Mouse (Mus musculus) MEL (cell line): ENCODE data around the gene Med8.
A peak's percentile ranks its signal among the peaks of the same experiment; 100 is the strongest.

Source experiments
- BHLHE40 ChIP-seq: IDR thresholded peaks from 2 replicates; pipeline ENCODE4 v1.6.1; 2012; ENCODE audit warnings: low read depth, mild to moderate bottlenecking, inconsistent platforms, low read length, improper control_type of control experiment, borderline replicate concordance
- CHD2 ChIP-seq: IDR thresholded peaks from 2 replicates; pipeline ENCODE4 v1.6.1; 2011; ENCODE audit warnings: low read length, improper control_type of control experiment
- CTCF ChIP-seq, 3 experiments: IDR thresholded peaks in 2 of 3; conservative IDR thresholded peaks in 1 of 3; 2 replicates each; pipeline ENCODE4 v1.5.1; 2011 to 2012; ENCODE audit warnings: low read length in 3 of 3, low read depth in 2 of 3, mild to moderate bottlenecking in 2 of 3, improper control_type of control experiment in 1 of 3, inconsistent platforms in 1 of 3, mixed read lengths in 1 of 3, moderate library complexity in 1 of 3; ENCODE audit not compliant: control insufficient read depth in 1 of 3, insufficient read depth in 1 of 3, poor library complexity in 1 of 3, severe bottlenecking in 1 of 3
- EP300 ChIP-seq, 2 experiments: IDR thresholded peaks; 2 replicates each; pipeline ENCODE4 v1.6.1; 2011; ENCODE audit warnings: improper control_type of control experiment in 2 of 2, low read length in 2 of 2, low read depth in 1 of 2, mild to moderate bottlenecking in 1 of 2
- RCOR1 ChIP-seq: IDR thresholded peaks from 2 replicates; pipeline ENCODE4 v1.6.1; 2012; ENCODE audit warnings: low read depth, mild to moderate bottlenecking, inconsistent platforms, low read length, improper control_type of control experiment
- ZC3H11A ChIP-seq: IDR thresholded peaks from 2 replicates; pipeline ENCODE4 v1.6.1; 2012; ENCODE audit warnings: low read depth, mild to moderate bottlenecking, inconsistent platforms, low read length, improper control_type of control experiment

DNA sequence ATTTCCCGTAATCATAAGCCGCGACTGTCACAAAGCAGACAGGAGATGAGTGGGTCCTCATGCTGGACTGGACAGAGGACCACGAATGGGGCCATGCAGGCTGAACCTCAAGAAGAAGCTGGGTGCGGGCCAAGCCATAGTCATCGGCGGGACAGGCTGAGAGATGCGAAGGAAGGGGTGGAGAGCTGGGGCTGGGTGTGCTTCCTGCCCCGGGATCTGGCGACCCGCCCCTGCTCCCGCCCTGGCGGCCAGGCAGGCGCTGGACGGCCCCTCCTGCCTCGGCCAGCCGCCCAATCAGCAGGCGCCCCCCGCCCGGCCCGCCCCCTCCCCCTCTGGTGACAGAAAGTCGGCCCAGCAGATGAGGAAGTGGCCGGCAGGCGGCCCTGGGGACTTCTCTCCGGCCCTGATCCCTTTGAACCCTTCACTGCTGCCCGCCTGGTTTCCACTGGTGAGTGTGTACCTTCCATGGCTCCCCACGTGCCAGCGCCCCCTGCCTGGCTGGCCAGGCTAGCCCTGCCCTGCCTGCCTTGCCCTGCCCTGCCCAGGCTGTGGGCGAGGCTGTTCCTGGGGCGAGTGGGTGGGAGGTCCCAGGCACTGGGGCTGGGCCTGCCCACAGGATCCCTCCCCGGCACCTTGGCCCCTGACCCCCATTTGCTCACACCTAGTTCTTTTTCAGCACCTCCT lies 18.8 kb downstream of the Med8 start, which contains the start of gene Elovl1:
- TF ChIP-seq ZC3H11A (no peak), RCOR1 (no peak), CTCF (IDR thresholded peaks at IDR 0.05 in 2 of 3, conservative IDR thresholded peaks at IDR 0.05 in 1 of 3; ENCODE audit: control insufficient read depth in 1 of 3, insufficient read depth in 1 of 3, low read depth in 2 of 3, low read length in 3 of 3, poor library complexity in 1 of 3, severe bottlenecking in 1 of 3) (0 out of 6 replicates have a peak, but pooled peaks of 1 of the 3 experiments have one; percentile 1), BHLHE40 (no peak), EP300 (IDR thresholded peaks at IDR 0.05; ENCODE audit: low read depth in 1 of 2, low read length in 2 of 2) (no peak), CHD2 (no peak)
